Mouse (Mus musculus) heart, embryonic 13.5 days (tissue): ENCODE measurements around the gene Kctd19. TPM values are rescaled to one million over a fixed set of nuclear protein-coding genes. Genes with fewer than 3 reads are reported as not detected.
A peak's percentile ranks its signal among the peaks of the same experiment; 100 is the strongest.

Experiments
- ATAC-seq: fragments of 200-750 bp; cut with Nextera tagmentation; 2 replicates; pipeline ENCODE4 v1.8.0; 2017; ENCODE audit warnings: moderate TSS enrichment; ENCODE audit not compliant: insufficient number of reproducible peaks, low FRiP score, low TSS enrichment; ENCODE audit errors: extremely low read depth
- H3K27ac ChIP-seq: fragments of 300-500 bp; sonication (generic); replicated peaks from 2 replicates; pipeline ENCODE4 v1.5.1; 2015; ENCODE audit warnings: moderate library complexity, mild to moderate bottlenecking, inconsistent platforms
- H3K27me3 ChIP-seq: fragments of 300-500 bp; sonication (generic); replicated peaks from 2 replicates; pipeline ENCODE4 v1.6.1; 2015; ENCODE audit warnings: mild to moderate bottlenecking, inconsistent platforms
- H3K36me3 ChIP-seq: fragments of 300-500 bp; sonication (generic); 2 replicates; pipeline ENCODE4 v1.6.1; 2015; ENCODE audit warnings: mild to moderate bottlenecking, inconsistent platforms
- H3K4me1 ChIP-seq: fragments of 300-500 bp; sonication (generic); 2 replicates; pipeline ENCODE4 v1.6.1; 2015; ENCODE audit warnings: inconsistent platforms
- H3K4me2 ChIP-seq: fragments of 300-500 bp; sonication (generic); 2 replicates; pipeline ENCODE4 v1.6.1; 2015; ENCODE audit warnings: inconsistent platforms, mild to moderate bottlenecking, moderate library complexity
- H3K4me3 ChIP-seq: fragments of 300-500 bp; sonication (generic); 2 replicates; pipeline ENCODE4 v1.5.1; 2015; ENCODE audit warnings: moderate library complexity, mild to moderate bottlenecking, inconsistent platforms
- H3K9ac ChIP-seq: fragments of 300-500 bp; sonication (generic); 2 replicates; pipeline ENCODE4 v1.6.1; 2015; ENCODE audit warnings: inconsistent platforms, mild to moderate bottlenecking, moderate library complexity
- H3K9me3 ChIP-seq: fragments of 300-500 bp; sonication (generic); 2 replicates; pipeline ENCODE4 v1.6.1; 2016; ENCODE audit warnings: inconsistent platforms
- WGBS: fragments of 180-500 bp; shearing (Covaris S2); methylation state at CpG from one replicate; pipeline ENCODE4 v1.1.7; 2015; ENCODE audit warnings: mixed read lengths; 5-methylcytosine and 5-hydroxymethylcytosine counted together
- polyA plus RNA-seq: library from polyadenylated mRNA; unstranded; fragments of >200 nt; fragmentation: Nextera tagmentation; extraction: Ambion mirVana; gene quantifications from 2 replicates; pipeline ENCODE4 v1.2.1, GENCODE M21; 2015

Kctd19 gene
- polyA plus RNA-seq, 1 experiment from 2014 or later = not detected

DNA sequence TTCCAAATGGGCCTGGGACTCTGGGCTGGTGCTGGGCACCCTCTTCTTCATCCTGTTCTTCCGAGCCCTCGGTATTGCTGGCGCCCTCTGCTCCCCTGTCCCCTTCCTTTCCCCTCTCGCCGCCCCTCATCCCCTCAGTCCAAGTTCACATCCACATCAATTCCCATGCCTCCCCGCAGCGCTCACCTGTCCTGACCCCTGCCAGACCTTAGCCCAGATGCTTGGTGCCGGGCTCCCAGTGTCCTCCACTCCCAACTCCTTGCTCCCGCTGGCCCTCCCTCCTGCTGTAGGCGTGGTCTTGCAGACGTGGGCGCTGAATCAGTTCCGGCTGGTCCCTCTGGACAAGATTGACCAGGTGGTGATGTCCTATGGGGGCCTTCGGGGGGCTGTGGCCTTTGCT, 56.6 kb downstream of the Kctd19 start:
- no peaks in the 10 kb centered on the region for H3K27me3 ChIP-seq
- ATAC-seq = no peak
- 76% methylated on average over 14 of the region's 14 CpGs for WGBS
- H3K4me1 ChIP-seq = peaks cover 11% of the 10 kb centered on the region
- no peak overlapping the region for H3K4me3 ChIP-seq
- no peak overlapping the region for H3K9ac ChIP-seq
- H3K36me3 ChIP-seq = peaks cover 7% of the 10 kb centered on the region
- H3K4me2 ChIP-seq = no peak overlapping the region
- H3K27ac ChIP-seq = no peak overlapping the region
- H3K9me3 ChIP-seq = no peaks in the 10 kb centered on the region

GRCm38 (mm10) chr8:105355179-105356024, 57.9 kb downstream of the Kctd19 start:
- Histone ChIP-seq H3K4me1 (peaks cover 13% of the 10 kb centered on the region), H3K9ac (no peak overlapping the region), H3K27ac (no peak overlapping the region), H3K27me3 (peaks cover 11% of the 10 kb centered on the region), H3K36me3 (peaks cover 7% of the 10 kb centered on the region), H3K4me2 (no peak overlapping the region), H3K9me3 (no peaks in the 10 kb centered on the region), H3K4me3 (no peak overlapping the region)
- 63% methylated on average over 26 of the region's 26 CpGs for WGBS
- no peak for ATAC-seq

GRCm38 (mm10) chr8:105354549-105354948, 58.8 kb downstream of the Kctd19 start:
- Histone ChIP-seq H3K36me3 (peaks cover 7% of the 10 kb centered on the region), H3K9me3 (no peaks in the 10 kb centered on the region), H3K9ac (no peak overlapping the region), H3K4me1 (peaks cover 22% of the 10 kb centered on the region), H3K27me3 (peaks cover 19% of the 10 kb centered on the region), H3K4me2 (no peak overlapping the region), H3K4me3 (no peak overlapping the region), H3K27ac (no peak overlapping the region)
- no peak for ATAC-seq
- WGBS = 79% methylated on average over 4 of the region's 4 CpGs

DNA sequence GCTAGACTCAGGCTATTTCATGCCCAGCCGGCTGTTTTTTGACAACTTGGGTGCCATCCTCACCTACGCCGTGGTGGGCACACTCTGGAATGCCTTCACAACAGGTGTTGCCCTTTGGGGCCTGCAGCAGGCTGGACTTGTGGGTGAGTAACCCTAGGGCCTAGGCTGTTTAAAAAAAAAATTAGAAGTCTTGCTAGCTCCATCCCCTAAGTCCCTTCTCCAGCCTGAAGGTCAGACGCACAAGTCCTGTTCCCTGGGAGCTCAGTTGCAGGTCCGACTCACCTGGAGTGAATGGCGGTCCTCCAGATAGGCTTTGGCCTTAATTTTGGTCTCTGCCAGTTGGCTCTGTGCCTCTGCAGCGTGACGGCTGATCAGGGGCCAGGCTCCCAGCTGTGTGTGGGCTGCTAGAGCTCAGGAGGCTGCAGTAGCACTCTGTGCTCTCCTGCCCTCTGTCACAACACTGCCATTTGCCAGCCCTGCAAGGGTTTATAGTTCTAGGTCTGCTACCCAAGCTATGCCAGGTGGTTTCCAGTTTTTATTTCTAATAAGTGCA, 59.6 kb downstream of the Kctd19 start:
- no peak for ATAC-seq
- H3K9me3 ChIP-seq = no peaks in the 10 kb centered on the region
- 67% methylated on average over 8 of the region's 8 CpGs for WGBS
- H3K36me3 ChIP-seq = peaks cover 7% of the 10 kb centered on the region
- H3K9ac ChIP-seq = no peak overlapping the region; the same call in 1 of the 2 replicates
- H3K4me2 ChIP-seq = no peak overlapping the region
- H3K4me3 ChIP-seq = no peak overlapping the region
- H3K4me1 ChIP-seq = peaks cover 30% of the 10 kb centered on the region
- peaks cover 23% of the 10 kb centered on the region for H3K27me3 ChIP-seq
- H3K27ac ChIP-seq = no peak overlapping the region

GRCm38 (mm10) chr8:105350186-105350585, 63.1 kb downstream of the Kctd19 start:
- Histone ChIP-seq H3K4me3 (peak overlapping the region; percentile 81), H3K9me3 (no peaks in the 10 kb centered on the region), H3K36me3 (no peaks in the 10 kb centered on the region), H3K27ac (no peak overlapping the region), H3K4me1 (peaks cover 48% of the 10 kb centered on the region), H3K4me2 (peak overlapping the region; percentile 99), H3K27me3 (peaks cover 23% of the 10 kb centered on the region), H3K9ac (peak overlapping the region; percentile 85; the same call in 1 of the 2 replicates)
- no peak for ATAC-seq
- 24% methylated on average over 7 of the region's 7 CpGs for WGBS

GRCm38 (mm10) chr8:105349096-105349771, 64.1 kb downstream of the Kctd19 start:
- peak overlapping the region; percentile 16; the same call in 1 of the 2 replicates for H3K27ac ChIP-seq
- ATAC-seq = no peak
- WGBS = 4% methylated on average over 31 of the region's 48 CpGs
- peaks cover 23% of the 10 kb centered on the region for H3K27me3 ChIP-seq
- H3K36me3 ChIP-seq = no peaks in the 10 kb centered on the region
- H3K4me2 ChIP-seq = peak overlapping the region; percentile 99
- no peaks in the 10 kb centered on the region for H3K9me3 ChIP-seq
- H3K9ac ChIP-seq = peak overlapping the region; percentile 85
- peak overlapping the region; percentile 81 for H3K4me3 ChIP-seq
- peaks cover 55% of the 10 kb centered on the region for H3K4me1 ChIP-seq

DNA sequence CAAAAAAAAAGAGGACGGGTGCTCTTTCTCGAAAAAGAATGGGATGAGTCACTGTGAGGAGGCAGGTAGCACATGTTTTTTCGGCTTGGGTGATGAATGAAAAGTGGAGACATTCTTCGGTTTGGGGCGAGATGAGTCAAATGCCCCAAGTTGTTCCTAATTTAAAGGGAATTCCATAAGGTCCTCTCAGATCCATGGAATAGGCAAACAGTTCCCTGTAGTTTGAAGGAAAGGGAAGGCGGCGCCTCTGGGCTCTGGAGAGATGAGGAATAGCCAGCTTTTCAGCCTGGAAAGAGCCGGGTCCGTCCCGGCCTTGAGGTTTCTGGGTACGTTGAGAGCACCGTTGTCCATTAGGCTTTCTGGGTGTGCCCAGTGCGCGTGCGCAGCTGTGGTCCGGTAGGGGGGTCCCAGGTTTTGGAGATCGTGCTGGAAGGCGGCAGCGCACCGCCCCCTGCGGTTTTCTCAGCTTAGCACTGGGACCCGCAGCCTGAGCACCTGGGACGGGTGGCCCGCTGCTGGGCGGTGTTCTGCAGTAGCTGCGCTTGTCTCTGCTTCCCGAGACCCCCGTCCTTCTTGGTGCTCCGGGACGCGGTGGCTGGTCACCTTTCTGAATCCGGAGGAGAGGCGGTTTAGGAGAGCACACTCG, 64.7 kb downstream of the Kctd19 start, which contains the start of gene Slc9a5:
TSS of gene Slc9a5 (plus strand) at position 394 of the 646 bp plus-strand sequence.
- H3K4me3 ChIP-seq = peak within 1 kb of the TSS; percentile 81
- peaks cover 61% of the 10 kb centered on the region for H3K4me1 ChIP-seq
- no peaks in the 10 kb centered on the region for H3K9me3 ChIP-seq
- ATAC-seq = no peak
- no peaks in the 10 kb centered on the region for H3K36me3 ChIP-seq
- H3K9ac ChIP-seq = peak within 1 kb of the TSS; percentile 91
- H3K27me3 ChIP-seq = peaks cover 23% of the 10 kb centered on the region
- WGBS = under 1% methylated on average over 34 of the region's 34 CpGs
- peak within 1 kb of the TSS; percentile 86 for H3K27ac ChIP-seq
- peak within 1 kb of the TSS; percentile 99 for H3K4me2 ChIP-seq

DNA sequence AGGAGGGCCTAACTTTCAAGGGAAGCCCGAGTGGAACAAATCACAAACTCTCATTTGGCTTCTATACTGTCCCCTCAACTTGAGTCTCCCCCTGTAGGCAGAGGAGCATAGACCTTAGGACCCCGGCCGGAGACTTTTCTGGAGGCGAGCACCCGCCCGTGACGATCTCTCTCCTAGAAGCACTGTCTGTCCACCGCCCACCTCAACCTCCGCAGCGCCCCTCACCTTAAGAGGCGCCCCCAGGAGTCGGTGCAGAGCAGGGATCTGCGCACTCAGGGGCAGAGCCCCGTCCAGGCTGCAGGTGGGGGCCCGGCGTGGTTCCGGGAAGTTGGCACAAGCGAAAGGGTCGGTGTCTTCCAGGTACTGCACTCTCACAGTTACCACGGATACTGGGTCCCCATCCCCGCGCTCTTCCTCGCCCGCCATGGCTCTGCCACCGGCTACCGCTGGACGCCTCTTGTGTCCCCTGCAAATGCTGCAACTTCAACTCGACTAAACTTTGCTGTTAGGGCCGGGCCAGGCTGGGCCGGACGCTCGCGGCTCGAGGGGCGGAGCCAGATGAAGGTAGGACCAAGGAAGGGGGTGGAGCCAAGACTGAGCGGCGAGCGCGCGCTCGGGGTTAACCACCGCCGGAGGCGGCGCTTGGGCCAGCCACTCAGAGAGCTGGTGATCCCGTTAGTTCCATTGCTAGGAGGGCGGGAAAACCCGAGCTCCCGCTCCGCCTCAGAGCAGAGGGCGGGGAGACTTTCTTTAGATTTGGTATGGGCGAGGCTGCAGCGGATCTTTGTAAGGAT, 65.7 kb downstream of the Kctd19 start, which contains the start of gene Fhod1:
TSS of gene Fhod1 (minus strand) at position 526 of the 794 bp plus-strand sequence.
- Histone ChIP-seq H3K27me3 (peaks cover 23% of the 10 kb centered on the region), H3K4me3 (peak within 1 kb of the TSS; percentile 81), H3K36me3 (no peaks in the 10 kb centered on the region), H3K9ac (peak within 1 kb of the TSS; percentile 91), H3K9me3 (no peaks in the 10 kb centered on the region), H3K27ac (peak within 1 kb of the TSS; percentile 86), H3K4me1 (peaks cover 70% of the 10 kb centered on the region), H3K4me2 (peak within 1 kb of the TSS; percentile 99)
- under 1% methylated on average over 53 of the region's 53 CpGs for WGBS
- ATAC-seq = peak; percentile 84

DNA sequence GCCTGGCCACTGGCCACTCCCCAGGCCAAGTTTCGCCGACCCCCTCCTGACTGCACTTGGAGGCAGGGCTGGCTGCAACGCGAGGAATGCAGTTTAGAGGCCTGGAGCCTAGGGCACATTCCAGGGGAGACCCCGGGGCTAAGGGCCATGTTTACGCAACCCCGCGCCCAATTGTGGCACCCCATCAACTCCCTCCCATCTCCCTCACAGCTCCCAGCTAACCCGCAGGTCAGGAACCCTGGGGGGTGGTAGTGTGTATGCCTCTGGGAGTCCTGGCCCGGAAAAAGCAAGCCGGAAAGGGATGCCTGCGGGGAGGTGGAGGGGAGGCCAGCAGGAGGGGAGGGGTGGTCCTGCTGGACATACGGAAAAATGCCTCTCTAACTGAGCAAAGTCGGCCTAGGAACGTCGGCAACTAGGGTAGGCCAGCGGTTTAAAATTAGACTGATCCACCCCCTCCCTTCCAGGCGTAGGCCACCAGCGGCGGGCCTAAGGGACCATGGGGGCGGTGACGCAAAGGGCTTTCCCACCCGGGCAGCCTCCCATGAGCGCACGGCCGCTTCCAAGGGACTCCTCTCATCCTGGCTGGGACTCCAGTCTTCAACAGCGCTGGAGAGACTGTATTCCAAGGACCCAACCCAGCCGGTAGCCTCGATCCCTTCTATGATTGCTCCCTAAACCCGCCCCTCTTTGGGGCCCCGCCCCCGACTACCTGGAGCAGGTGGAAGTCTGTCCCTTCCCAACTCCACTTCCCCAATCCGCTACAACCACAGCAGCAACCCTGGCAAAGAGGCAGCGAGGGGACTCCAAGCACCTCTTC, 66.5 kb downstream of the Kctd19 start:
- H3K27ac ChIP-seq = peak overlapping the region; percentile 86
- H3K9me3 ChIP-seq = no peaks in the 10 kb centered on the region
- H3K36me3 ChIP-seq = no peaks in the 10 kb centered on the region
- WGBS = under 1% methylated on average over 34 of the region's 34 CpGs
- ATAC-seq = 0 out of 2 replicates have a peak, but pooled peaks have one; percentile 9
- peaks cover 78% of the 10 kb centered on the region for H3K4me1 ChIP-seq
- H3K27me3 ChIP-seq = peaks cover 23% of the 10 kb centered on the region
- H3K4me3 ChIP-seq = peak overlapping the region; percentile 81
- H3K9ac ChIP-seq = peak overlapping the region; percentile 91
- H3K4me2 ChIP-seq = peak overlapping the region; percentile 99
